Mouse (Mus musculus) midbrain, embryonic 15.5 days (tissue): ENCODE data around the gene Gm44973. TPM values are rescaled to one million over a fixed set of nuclear protein-coding genes. Genes with fewer than 3 reads are reported as not detected.
A peak's percentile ranks its signal among the peaks of the same experiment; 100 is the strongest.
"Not testable (repeated sequence)": the region's sequence is repeated elsewhere in the genome, so short reads cannot be mapped to it uniquely, and the experiment has no call there.

Experiments
- ATAC-seq: fragments of 200-750 bp; cut with Nextera tagmentation; replicated peaks from 2 replicates; pipeline ENCODE4 v1.8.0; 2017; ENCODE audit warnings: moderate TSS enrichment
- H3K27ac ChIP-seq: fragments of 300-500 bp; sonication (generic); 2 replicates; pipeline ENCODE4 v1.5.1; 2015; ENCODE audit warnings: mild to moderate bottlenecking, inconsistent platforms
- H3K27me3 ChIP-seq: fragments of 300-500 bp; sonication (generic); replicated peaks from 2 replicates; pipeline ENCODE4 v1.6.1; 2015; ENCODE audit warnings: inconsistent platforms
- H3K36me3 ChIP-seq: fragments of 300-500 bp; sonication (generic); replicated peaks from 2 replicates; pipeline ENCODE4 v1.6.1; 2015; ENCODE audit warnings: inconsistent platforms
- H3K4me1 ChIP-seq: fragments of 300-500 bp; sonication (generic); 2 replicates; pipeline ENCODE4 v1.6.1; 2015; ENCODE audit warnings: inconsistent platforms
- H3K4me2 ChIP-seq: fragments of 300-500 bp; sonication (generic); 2 replicates; pipeline ENCODE4 v1.6.1; 2015; ENCODE audit warnings: inconsistent platforms, mild to moderate bottlenecking, moderate library complexity
- H3K4me3 ChIP-seq: fragments of 300-500 bp; sonication (generic); 2 replicates; pipeline ENCODE4 v1.5.1; 2015; ENCODE audit warnings: mild to moderate bottlenecking, inconsistent platforms
- H3K9ac ChIP-seq: fragments of 300-500 bp; sonication (generic); 2 replicates; pipeline ENCODE4 v1.6.1; 2015; ENCODE audit warnings: mild to moderate bottlenecking, inconsistent platforms
- H3K9me3 ChIP-seq: fragments of 300-500 bp; sonication (generic); 2 replicates; pipeline ENCODE4 v1.6.1; 2016; ENCODE audit warnings: inconsistent platforms
- WGBS: fragments of 180-500 bp; shearing (Covaris S2); methylation state at CpG from one replicate; pipeline ENCODE4 v1.1.7; 2015; ENCODE audit warnings: mixed read lengths; 5-methylcytosine and 5-hydroxymethylcytosine counted together
- polyA plus RNA-seq: library from polyadenylated mRNA; unstranded; fragments of >200 nt; fragmentation: Nextera tagmentation; extraction: Ambion mirVana; gene quantifications from 2 replicates; pipeline ENCODE4 v1.2.1, GENCODE M21; 2015

Gm44973 gene
- polyA plus RNA-seq, 1 experiment from 2014 or later: 1.2 TPM

DNA sequence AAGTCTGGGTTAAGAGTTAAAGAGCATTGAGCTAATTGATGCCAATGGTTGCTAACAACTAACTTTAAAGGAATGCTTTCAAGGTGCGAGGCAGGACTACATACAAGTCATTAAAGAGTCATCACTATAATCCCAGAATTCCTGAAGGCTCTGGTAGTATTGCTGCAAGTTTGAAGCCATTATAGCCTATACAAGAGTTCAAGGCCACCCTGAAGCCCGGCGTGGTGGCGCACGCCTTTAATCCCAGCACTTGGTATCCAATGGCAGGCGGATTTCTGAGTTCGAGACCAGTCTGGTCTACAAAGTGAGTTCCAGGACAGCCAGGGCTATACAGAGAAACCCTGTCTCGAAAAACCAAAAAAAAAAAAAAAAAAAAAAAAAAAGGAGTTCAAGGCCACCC, 4.3 kb downstream of the Gm44973 start:
- peak overlapping the region; percentile 91 for H3K27ac ChIP-seq
- peaks cover 22% of the 10 kb centered on the region for H3K4me1 ChIP-seq
- 22% methylated on average over 8 of the region's 8 CpGs for WGBS
- H3K9me3 ChIP-seq, H3K36me3 ChIP-seq, ATAC-seq, H3K27me3 ChIP-seq, H3K9ac ChIP-seq: not testable (repeated sequence)
- peak overlapping the region; percentile 74 for H3K4me3 ChIP-seq
- H3K4me2 ChIP-seq: peak overlapping the region; percentile 74

DNA sequence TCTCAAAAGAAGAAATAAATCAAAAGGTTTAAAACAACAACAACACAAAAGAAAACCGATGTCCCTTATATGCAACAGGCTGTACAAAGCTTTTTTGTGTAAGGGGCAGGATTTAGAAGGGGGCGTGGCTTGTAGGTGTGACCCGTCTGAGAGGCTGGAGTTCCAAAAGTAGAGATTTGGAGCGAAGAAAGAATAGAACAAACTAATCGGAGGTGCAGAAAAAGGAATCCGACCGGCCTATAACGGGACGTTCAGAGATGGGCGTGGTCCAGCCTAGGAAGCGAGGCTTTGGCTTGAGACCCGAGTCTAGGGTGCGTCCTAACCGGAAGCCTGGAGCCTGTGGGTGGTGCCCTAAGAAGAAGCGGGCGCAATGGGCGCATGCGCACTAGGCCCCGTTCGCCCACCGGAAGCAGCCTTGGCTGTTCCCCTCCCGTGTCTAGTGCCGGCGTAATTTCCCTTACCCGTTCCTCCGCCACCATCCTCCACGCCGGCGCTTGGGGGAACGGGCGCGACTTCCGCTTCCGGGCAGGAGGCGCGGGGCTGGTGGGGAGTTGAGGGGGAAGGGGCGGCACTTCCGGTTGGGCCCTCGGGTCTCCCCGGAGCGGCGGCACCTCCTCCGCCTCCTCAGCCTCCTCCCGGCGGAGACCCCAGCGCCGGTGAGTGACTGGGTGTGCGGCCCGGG, 4.8 kb downstream of the Gm44973 start, which contains the start of the genes Zfp865 and Ccdc106:
TSS of gene Zfp865 (plus strand) at position 377 of the 682 bp plus-strand sequence.
TSS of gene Ccdc106 (plus strand) at position 554 of the 682 bp plus-strand sequence.
- H3K4me2 ChIP-seq: peak within 1 kb of the TSS; percentile 74
- peaks cover 22% of the 10 kb centered on the region for H3K4me1 ChIP-seq
- H3K9ac ChIP-seq: peak within 1 kb of the TSS; percentile 81
- H3K27me3 ChIP-seq: no peaks in the 10 kb centered on the region
- WGBS: under 1% methylated on average over 48 of the region's 49 CpGs
- peak; percentile 89 for ATAC-seq
- peak within 1 kb of the TSS; percentile 91 for H3K27ac ChIP-seq
- H3K36me3 ChIP-seq: no peaks in the 10 kb centered on the region
- H3K9me3 ChIP-seq: no peaks in the 10 kb centered on the region
- peak within 1 kb of the TSS; percentile 74 for H3K4me3 ChIP-seq

DNA sequence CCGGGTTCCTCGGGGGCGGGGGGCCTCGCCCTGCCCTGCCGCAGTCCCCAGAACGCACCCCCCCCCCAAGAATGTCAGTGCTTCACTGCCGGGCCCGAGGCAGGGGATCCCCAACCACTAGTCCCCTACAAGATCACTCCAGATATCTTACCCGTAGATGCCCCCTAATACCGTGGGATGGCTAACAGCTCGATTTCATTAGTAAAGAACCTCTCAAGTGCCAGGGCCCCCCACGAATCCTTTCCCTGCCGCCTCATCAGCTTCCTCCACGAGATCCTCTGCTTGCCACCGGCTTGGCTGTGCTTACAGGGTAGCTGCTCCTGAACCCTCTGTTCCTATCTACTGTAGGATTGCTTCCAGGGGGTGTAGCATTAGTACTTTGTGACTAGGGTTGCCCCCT, 5.4 kb downstream of the Gm44973 start:
- Histone ChIP-seq H3K27me3 (no peaks in the 10 kb centered on the region), H3K4me1 (peaks cover 22% of the 10 kb centered on the region), H3K36me3 (no peaks in the 10 kb centered on the region), H3K9ac (peak overlapping the region; percentile 81), H3K4me2 (peak overlapping the region; percentile 74), H3K9me3 (no peaks in the 10 kb centered on the region), H3K4me3 (peak overlapping the region; percentile 74), H3K27ac (peak overlapping the region; percentile 91)
- ATAC-seq: peak; percentile 57
- 1% methylated on average over 14 of the region's 15 CpGs for WGBS

DNA sequence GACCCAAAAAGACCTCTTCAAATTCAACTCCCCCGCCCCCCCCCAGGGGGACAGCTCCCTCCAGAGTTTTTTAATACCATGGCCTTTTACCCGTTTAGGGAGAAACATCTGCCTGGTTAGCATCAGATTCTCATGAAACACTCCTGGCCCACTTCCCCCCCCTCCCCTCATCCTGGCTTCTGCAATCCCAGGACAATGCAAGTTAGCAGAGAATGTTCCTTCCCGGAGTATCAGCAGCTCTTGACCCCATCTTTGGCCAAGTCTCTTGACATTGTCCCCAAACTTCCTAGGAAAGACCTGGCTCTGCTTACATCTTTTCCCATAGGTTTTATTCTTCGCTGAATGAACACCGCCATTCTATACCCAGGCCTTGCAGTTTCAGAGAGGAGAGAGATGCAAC, 5.9 kb downstream of the Gm44973 start:
- H3K27me3 ChIP-seq: no peaks in the 10 kb centered on the region
- ATAC-seq: no peak
- peak overlapping the region; percentile 74 for H3K4me2 ChIP-seq
- H3K36me3 ChIP-seq: no peaks in the 10 kb centered on the region
- H3K27ac ChIP-seq: peak overlapping the region; percentile 91
- 48% methylated on average over 5 of the region's 5 CpGs for WGBS
- H3K9ac ChIP-seq: peak overlapping the region; percentile 81
- H3K4me1 ChIP-seq: peaks cover 17% of the 10 kb centered on the region
- peak overlapping the region; percentile 74 for H3K4me3 ChIP-seq
- H3K9me3 ChIP-seq: no peaks in the 10 kb centered on the region

GRCm38 (mm10) chr7:5029543-5029942, 14.2 kb downstream of the Gm44973 start:
- peaks cover 48% of the 10 kb centered on the region for H3K36me3 ChIP-seq
- H3K4me2 ChIP-seq: no peak overlapping the region
- peaks cover 17% of the 10 kb centered on the region for H3K9me3 ChIP-seq
- H3K9ac ChIP-seq: no peak overlapping the region
- H3K27me3 ChIP-seq: no peaks in the 10 kb centered on the region
- H3K4me1 ChIP-seq: no peaks in the 10 kb centered on the region
- WGBS: 96% methylated on average over 22 of the region's 22 CpGs
- no peak overlapping the region for H3K27ac ChIP-seq
- no peak overlapping the region for H3K4me3 ChIP-seq
- no peak for ATAC-seq

DNA sequence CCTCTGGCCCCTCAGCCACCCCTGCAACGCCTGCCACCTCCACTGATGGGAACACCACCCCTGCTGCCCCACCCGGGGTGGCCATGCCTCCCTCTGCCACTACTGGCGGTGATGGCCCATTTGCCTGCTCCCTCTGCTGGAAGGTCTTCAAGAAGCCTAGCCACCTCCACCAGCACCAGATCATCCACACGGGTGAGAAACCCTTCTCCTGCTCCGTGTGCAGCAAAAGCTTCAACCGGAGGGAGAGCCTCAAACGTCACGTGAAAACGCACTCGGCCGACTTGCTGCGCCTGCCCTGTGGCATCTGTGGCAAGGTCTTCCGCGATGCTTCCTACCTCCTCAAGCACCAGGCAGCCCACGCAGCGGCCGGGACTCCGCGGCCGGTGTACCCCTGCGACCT, 14.7 kb downstream of the Gm44973 start:
- Histone ChIP-seq H3K4me3 (no peak overlapping the region), H3K27ac (no peak overlapping the region), H3K4me1 (no peaks in the 10 kb centered on the region), H3K4me2 (no peak overlapping the region), H3K36me3 (peaks cover 50% of the 10 kb centered on the region), H3K27me3 (no peaks in the 10 kb centered on the region), H3K9ac (no peak overlapping the region), H3K9me3 (peaks cover 17% of the 10 kb centered on the region)
- WGBS: 94% methylated on average over 21 of the region's 21 CpGs
- ATAC-seq: 0 out of 2 replicates have a peak, but pooled peaks have one; percentile 19

GRCm38 (mm10) chr7:5030554-5031275, 15.4 kb downstream of the Gm44973 start:
- Histone ChIP-seq H3K4me1 (no peaks in the 10 kb centered on the region), H3K36me3 (peaks cover 57% of the 10 kb centered on the region), H3K27me3 (no peaks in the 10 kb centered on the region), H3K27ac (no peak overlapping the region), H3K9ac (no peak overlapping the region), H3K4me2 (no peak overlapping the region), H3K9me3 (peaks cover 17% of the 10 kb centered on the region), H3K4me3 (no peak overlapping the region)
- WGBS: 86% methylated on average over 63 of the region's 63 CpGs
- no peak for ATAC-seq

DNA sequence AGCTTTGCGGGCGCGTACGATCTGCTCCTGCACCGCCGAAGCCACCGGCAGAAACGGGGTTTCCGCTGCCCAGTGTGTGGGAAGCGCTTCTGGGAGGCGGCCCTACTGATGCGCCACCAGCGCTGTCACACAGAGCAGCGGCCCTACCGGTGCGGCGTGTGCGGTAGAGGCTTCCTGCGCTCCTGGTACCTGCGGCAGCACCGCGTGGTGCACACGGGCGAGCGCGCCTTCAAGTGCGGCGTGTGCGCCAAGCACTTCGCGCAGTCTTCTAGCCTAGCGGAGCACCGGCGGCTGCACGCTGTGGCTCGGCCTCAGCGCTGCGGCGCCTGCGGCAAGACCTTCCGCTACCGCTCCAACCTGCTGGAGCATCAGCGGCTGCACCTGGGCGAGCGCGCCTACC, 16.2 kb downstream of the Gm44973 start:
- ATAC-seq: no peak; the same call in 1 of the 2 replicates
- Histone ChIP-seq H3K4me1 (no peaks in the 10 kb centered on the region), H3K4me3 (no peak overlapping the region), H3K9ac (no peak overlapping the region), H3K9me3 (peaks cover 17% of the 10 kb centered on the region), H3K27me3 (no peaks in the 10 kb centered on the region), H3K36me3 (peaks cover 62% of the 10 kb centered on the region), H3K27ac (no peak overlapping the region), H3K4me2 (no peak overlapping the region)
- 84% methylated on average over 46 of the region's 46 CpGs for WGBS

DNA sequence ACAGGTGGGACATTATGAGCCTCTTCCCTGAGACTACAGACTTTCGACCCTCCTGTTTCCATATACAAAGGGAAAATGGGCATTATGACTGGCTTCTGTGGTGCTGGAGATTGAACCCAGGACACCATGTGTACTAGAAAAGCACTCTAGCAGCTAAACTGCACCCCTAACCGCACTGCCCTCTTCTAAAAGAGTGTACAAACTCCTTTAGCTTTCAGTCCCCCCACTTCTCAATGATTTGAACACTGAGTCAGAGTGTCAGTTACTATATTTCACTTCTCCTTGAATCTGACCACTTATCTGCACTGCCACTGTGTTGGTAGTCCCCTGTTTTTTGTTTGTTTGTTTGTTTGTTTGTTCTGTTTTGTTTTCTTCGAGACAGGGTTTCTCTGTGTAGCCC, 18.5 kb downstream of the Gm44973 start, which contains the start of gene 4632433K11Rik:
TSS of gene 4632433K11Rik (plus strand) at position 301 of the 400 bp plus-strand sequence.
- ATAC-seq: no peak
- Histone ChIP-seq H3K27me3 (no peaks in the 10 kb centered on the region), H3K4me1 (peaks cover 11% of the 10 kb centered on the region), H3K9me3 (peaks cover 17% of the 10 kb centered on the region), H3K9ac (no peak within 1 kb of the TSS), H3K36me3 (peaks cover 62% of the 10 kb centered on the region), H3K27ac (no peak within 1 kb of the TSS), H3K4me2 (no peak within 1 kb of the TSS), H3K4me3 (no peak within 1 kb of the TSS)
- WGBS: 92% methylated on average over 3 of the region's 3 CpGs

DNA sequence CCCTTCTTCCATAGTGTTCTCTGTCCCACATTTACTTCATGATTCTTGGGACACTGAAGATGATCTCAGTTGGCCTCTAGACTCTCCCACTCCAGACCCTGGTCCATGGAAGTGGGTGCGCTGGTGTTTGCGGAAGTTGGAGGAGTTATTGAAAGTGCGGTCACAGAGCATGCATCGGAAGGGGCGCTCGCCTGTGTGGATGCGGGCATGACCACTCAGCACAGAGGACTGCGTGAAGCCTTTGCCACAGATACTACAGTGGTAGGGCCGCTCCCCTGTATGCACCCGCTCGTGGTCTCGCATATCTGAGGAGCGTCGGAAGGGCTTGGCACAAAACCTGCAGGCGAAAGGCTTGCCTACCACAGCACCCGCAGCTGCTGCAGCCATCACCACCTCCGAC, 20.3 kb downstream of the Gm44973 start:
- Histone ChIP-seq H3K4me2 (no peak overlapping the region), H3K4me3 (no peak overlapping the region), H3K27me3 (no peaks in the 10 kb centered on the region), H3K36me3 (peaks cover 43% of the 10 kb centered on the region), H3K9ac (no peak overlapping the region), H3K4me1 (peaks cover 19% of the 10 kb centered on the region), H3K27ac (no peak overlapping the region), H3K9me3 (peaks cover 9% of the 10 kb centered on the region)
- WGBS: 97% methylated on average over 17 of the region's 17 CpGs
- no peak for ATAC-seq

GRCm38 (mm10) chr7:5036136-5036535, 20.8 kb downstream of the Gm44973 start:
- ATAC-seq: no peak
- H3K36me3 ChIP-seq: peaks cover 38% of the 10 kb centered on the region
- H3K9ac ChIP-seq: no peak overlapping the region
- H3K4me2 ChIP-seq: no peak overlapping the region
- 95% methylated on average over 9 of the region's 9 CpGs for WGBS
- peaks cover 4% of the 10 kb centered on the region; the same call in 1 of the 2 replicates for H3K9me3 ChIP-seq
- H3K4me1 ChIP-seq: peaks cover 19% of the 10 kb centered on the region
- H3K4me3 ChIP-seq: no peak overlapping the region
- H3K27me3 ChIP-seq: no peaks in the 10 kb centered on the region
- no peak overlapping the region for H3K27ac ChIP-seq

GRCm38 (mm10) chr7:5037026-5037425, 21.7 kb downstream of the Gm44973 start:
- no peak for ATAC-seq
- no peak overlapping the region for H3K4me3 ChIP-seq
- H3K27ac ChIP-seq: no peak overlapping the region
- H3K36me3 ChIP-seq: peaks cover 30% of the 10 kb centered on the region
- peak overlapping the region; percentile 58 for H3K4me2 ChIP-seq
- H3K9me3 ChIP-seq: no peaks in the 10 kb centered on the region
- H3K4me1 ChIP-seq: peaks cover 19% of the 10 kb centered on the region
- WGBS: 95% methylated on average over 7 of the region's 7 CpGs
- no peaks in the 10 kb centered on the region for H3K27me3 ChIP-seq
- H3K9ac ChIP-seq: no peak overlapping the region
